Mouse (Mus musculus) thymus, postnatal 36 days (tissue): ENCODE results near the gene Cops2.
A peak's percentile ranks its signal among the peaks of the same experiment; 100 is the strongest.

Experiments used
- DNase-seq, 2 experiments: peaks; one replicate each; pipeline ENCODE4 v3.0.0; 2022; ENCODE audit warnings: mixed read lengths in 2 of 2

Cops2 gene

GRCm38 (mm10) chr2:125858521-125859280, at the start of gene Cops2, which contains the start of gene Galk2:
TSS of gene Cops2 (minus strand) at chr2:125859139.
TSS of gene Galk2 (plus strand) at chr2:125859109.
- peak; percentile 88 to 91 for DNase-seq

- no peak for DNase-seq
Observed at GRCm38 (mm10) chr2:125907580-125908255, 48.8 kb upstream of the Cops2 start.

GRCm38 (mm10) chr2:125906407-125907066, 47.6 kb upstream of the Cops2 start:
- DNase-seq: no peak

GRCm38 (mm10) chr2:125901426-125901825, 42.5 kb upstream of the Cops2 start:
- no peak for DNase-seq

- no peak for DNase-seq
Observed at GRCm38 (mm10) chr2:125900797-125901410, 42.0 kb upstream of the Cops2 start.

- DNase-seq: no peak
Observed at GRCm38 (mm10) chr2:125896355-125896754, 37.4 kb upstream of the Cops2 start.

GRCm38 (mm10) chr2:125895099-125895498, 36.2 kb upstream of the Cops2 start:
- no peak for DNase-seq

GRCm38 (mm10) chr2:125893096-125893495, 34.2 kb upstream of the Cops2 start:
- no peak for DNase-seq

GRCm38 (mm10) chr2:125885891-125886576, 27.1 kb upstream of the Cops2 start:
- DNase-seq: no peak

GRCm38 (mm10) chr2:125870159-125870558, 11.2 kb upstream of the Cops2 start:
- no peak for DNase-seq

- no peak for DNase-seq
Observed at GRCm38 (mm10) chr2:125868301-125868700, 9.4 kb upstream of the Cops2 start.

GRCm38 (mm10) chr2:125866058-125866740, 7.3 kb upstream of the Cops2 start:
- DNase-seq: peak; percentile 63 to 74

GRCm38 (mm10) chr2:125865585-125865984, 6.6 kb upstream of the Cops2 start:
- no peak for DNase-seq

GRCm38 (mm10) chr2:125864551-125864950, 5.6 kb upstream of the Cops2 start:
- no peak for DNase-seq

- DNase-seq: no peak
Observed at GRCm38 (mm10) chr2:125863799-125864198, 4.9 kb upstream of the Cops2 start.

GRCm38 (mm10) chr2:125857707-125858106, 1.2 kb downstream of the Cops2 start:
- DNase-seq: no peak

GRCm38 (mm10) chr2:125851237-125851636, 7.7 kb downstream of the Cops2 start:
- no peak for DNase-seq

GRCm38 (mm10) chr2:125838708-125839284, 20.1 kb downstream of the Cops2 start:
- DNase-seq: no peak

- no peak for DNase-seq
Observed at GRCm38 (mm10) chr2:125838091-125838490, 20.8 kb downstream of the Cops2 start.

GRCm38 (mm10) chr2:125829924-125830323, 29.0 kb downstream of the Cops2 start:
- no peak for DNase-seq

- no peak for DNase-seq
Observed at GRCm38 (mm10) chr2:125827898-125828297, 31.0 kb downstream of the Cops2 start.

- DNase-seq: no peak
Observed at GRCm38 (mm10) chr2:125826201-125826600, 32.7 kb downstream of the Cops2 start.
